Mouse (Mus musculus): ENCODE data around the gene Gm11213.

The Gm11213 gene

GRCm38 (mm10) chr4:63604945-63605344 lies at the start of gene Gm11213:
TSS of gene Gm11213 (minus strand) at chr4:63605261.
- no peak for DNase-seq (ENCODE audit: low spot score in 2 of 2)

- no peak for DNase-seq (ENCODE audit: low spot score in 2 of 2)
These were observed 49.3 kb upstream of the Gm11213 start for GRCm38 (mm10) chr4:63654381-63654780.

GRCm38 (mm10) chr4:63643956-63644726 lies 39.1 kb upstream of the Gm11213 start:
- DNase-seq (ENCODE audit: low spot score in 2 of 2) = no peak

GRCm38 (mm10) chr4:63639842-63640241 lies 34.8 kb upstream of the Gm11213 start:
- DNase-seq (ENCODE audit: low spot score in 2 of 2) = no peak

GRCm38 (mm10) chr4:63638603-63639002 lies 33.5 kb upstream of the Gm11213 start:
- no peak for DNase-seq (ENCODE audit: low spot score in 2 of 2)

- no peak for DNase-seq (ENCODE audit: low spot score in 2 of 2)
These were observed 28.1 kb upstream of the Gm11213 start for GRCm38 (mm10) chr4:63633181-63633580.

- DNase-seq (ENCODE audit: low spot score in 2 of 2) = no peak
These were observed 22.1 kb upstream of the Gm11213 start for GRCm38 (mm10) chr4:63627111-63627510.

- DNase-seq (ENCODE audit: low spot score in 2 of 2) = no peak
These were observed 20.6 kb upstream of the Gm11213 start for GRCm38 (mm10) chr4:63625563-63626080.

GRCm38 (mm10) chr4:63622378-63622835 lies 17.3 kb upstream of the Gm11213 start, which contains the start of gene Tex48:
TSS of gene Tex48 (minus strand) at chr4:63622428.
- no peak for DNase-seq (ENCODE audit: low spot score in 2 of 2)

GRCm38 (mm10) chr4:63621861-63622260 lies 16.8 kb upstream of the Gm11213 start:
- no peak for DNase-seq (ENCODE audit: low spot score in 2 of 2)

- DNase-seq (ENCODE audit: low spot score in 2 of 2) = no peak
These were observed 3.3 kb upstream of the Gm11213 start for GRCm38 (mm10) chr4:63608391-63608790.

GRCm38 (mm10) chr4:63605968-63606367 lies 907 bp upstream of the Gm11213 start:
- DNase-seq (ENCODE audit: low spot score in 2 of 2) = no peak

- DNase-seq (ENCODE audit: low spot score in 2 of 2) = no peak
These were observed 484 bp upstream of the Gm11213 start for GRCm38 (mm10) chr4:63605545-63605944.

GRCm38 (mm10) chr4:63601263-63601662 lies 3.8 kb downstream of the Gm11213 start:
- no peak for DNase-seq (ENCODE audit: low spot score in 2 of 2)

GRCm38 (mm10) chr4:63600786-63601185 lies 4.3 kb downstream of the Gm11213 start:
- DNase-seq (ENCODE audit: low spot score in 2 of 2) = no peak

- no peak for DNase-seq (ENCODE audit: low spot score in 2 of 2)
These were observed 9.1 kb downstream of the Gm11213 start for GRCm38 (mm10) chr4:63596010-63596409.

- no peak for DNase-seq (ENCODE audit: low spot score in 2 of 2)
These were observed 9.8 kb downstream of the Gm11213 start for GRCm38 (mm10) chr4:63595259-63595658.

GRCm38 (mm10) chr4:63594459-63595110 lies 10.5 kb downstream of the Gm11213 start:
- no peak for DNase-seq (ENCODE audit: low spot score in 2 of 2)

- DNase-seq (ENCODE audit: low spot score in 2 of 2) = no peak
These were observed 14.5 kb downstream of the Gm11213 start for GRCm38 (mm10) chr4:63590538-63590937.

GRCm38 (mm10) chr4:63589987-63590386 lies 15.1 kb downstream of the Gm11213 start:
- no peak for DNase-seq (ENCODE audit: low spot score in 2 of 2)

- DNase-seq (ENCODE audit: low spot score in 2 of 2) = no peak
These were observed 18.8 kb downstream of the Gm11213 start for GRCm38 (mm10) chr4:63586240-63586639.

- DNase-seq (ENCODE audit: low spot score in 2 of 2) = no peak
These were observed 19.8 kb downstream of the Gm11213 start for GRCm38 (mm10) chr4:63585216-63585615.

GRCm38 (mm10) chr4:63582580-63582979 lies 22.5 kb downstream of the Gm11213 start:
- no peak for DNase-seq (ENCODE audit: low spot score in 2 of 2)
